Comparison of ENCODE assay signal across 33 mouse cellular contexts in genomic region chr8:95201491-95201890, GRCm38 (mm10). TPM values are rescaled to one million over a fixed set of nuclear protein-coding genes. Genes with fewer than 3 reads are reported as not detected.
DNase-seq lines count a peak whose midpoint lies in the region; ATAC-seq lines count a peak whose summit lies in the region.
"Had no signal": no experiment of that assay in that cellular context is flagged by ENCODE, and none has a peak within 500 bp of the region (broad histone marks: within the 10 kb centered on the region; RNA-seq: fewer than 3 reads in every experiment).

No protein-coding gene starts in this region.

- WGBS in neural tube, embryonic 13.5 days = 54% methylated on average over 7 of the region's 7 CpGs
- WGBS in neural tube, embryonic 15.5 days = 54% methylated on average over 7 of the region's 7 CpGs
- 59% methylated on average over 7 of the region's 7 CpGs for WGBS in intestine, embryonic 15.5 days

- no peaks in the 10 kb centered on the region for H3K9me3 ChIP-seq in neural tube, embryonic 13.5 days
- H3K9me3 ChIP-seq in neural tube, embryonic 15.5 days (replicated peaks) = no peaks in the 10 kb centered on the region
- H3K9me3 ChIP-seq in intestine, embryonic 15.5 days = no peaks in the 10 kb centered on the region
- H3K9me3 ChIP-seq: embryonic facial prominence, embryonic 13.5 days; forebrain, embryonic 10.5 days; forebrain, embryonic 15.5 days; G1E; heart, embryonic 12.5 days; hindbrain, embryonic 13.5 days; kidney, embryonic 15.5 days; midbrain, embryonic 10.5 days; neural tube, embryonic 12.5 days had no signal

- no peak overlapping the region for H3K27ac ChIP-seq in neural tube, embryonic 13.5 days (replicated peaks)
- no peak overlapping the region for H3K27ac ChIP-seq in neural tube, embryonic 15.5 days (replicated peaks)
- no peak overlapping the region for H3K27ac ChIP-seq in intestine, embryonic 15.5 days
- H3K27ac ChIP-seq: embryonic facial prominence, embryonic 13.5 days; forebrain, embryonic 10.5 days; forebrain, embryonic 15.5 days; hindbrain, embryonic 13.5 days; kidney, embryonic 15.5 days; liver, embryonic 14.5 days; midbrain, embryonic 10.5 days; neural tube, embryonic 12.5 days had no signal

- H3K9ac ChIP-seq in neural tube, embryonic 13.5 days = no peak overlapping the region
- no peak overlapping the region for H3K9ac ChIP-seq in neural tube, embryonic 15.5 days (replicated peaks)
- H3K9ac ChIP-seq in intestine, embryonic 15.5 days = no peak overlapping the region
- H3K9ac ChIP-seq: embryonic facial prominence, embryonic 13.5 days; forebrain, embryonic 15.5 days; heart, embryonic 12.5 days; hindbrain, embryonic 13.5 days; kidney, embryonic 15.5 days; liver, embryonic 14.5 days; neural tube, embryonic 12.5 days had no signal

- H3K4me1 ChIP-seq in neural tube, embryonic 13.5 days (replicated peaks) = peaks cover 26% of the 10 kb centered on the region
- H3K4me1 ChIP-seq in neural tube, embryonic 15.5 days = peaks cover 18% of the 10 kb centered on the region
- H3K4me1 ChIP-seq in intestine, embryonic 15.5 days (replicated peaks) = 0 out of 2 replicates have a peak, but pooled peaks cover 4% of the 10 kb centered on the region
- H3K4me1 ChIP-seq: embryonic facial prominence, embryonic 13.5 days; neural tube, embryonic 12.5 days had no signal

- no peak overlapping the region for H3K4me3 ChIP-seq in neural tube, embryonic 13.5 days
- H3K4me3 ChIP-seq in neural tube, embryonic 15.5 days (replicated peaks) = no peak overlapping the region
- no peak overlapping the region; the same call in 1 of the 2 replicates for H3K4me3 ChIP-seq in intestine, embryonic 15.5 days (replicated peaks)
- H3K4me3 ChIP-seq: embryonic facial prominence, embryonic 13.5 days; forebrain, embryonic 10.5 days; forebrain, embryonic 15.5 days; heart, embryonic 12.5 days; hindbrain, embryonic 13.5 days; kidney, embryonic 15.5 days; midbrain, embryonic 10.5 days; myocyte; neural tube, embryonic 12.5 days had no signal

- H3K36me3 ChIP-seq in neural tube, embryonic 13.5 days = no peaks in the 10 kb centered on the region
- no peaks in the 10 kb centered on the region for H3K36me3 ChIP-seq in neural tube, embryonic 15.5 days
- H3K36me3 ChIP-seq in intestine, embryonic 15.5 days = no peaks in the 10 kb centered on the region
- H3K36me3 ChIP-seq: embryonic facial prominence, embryonic 13.5 days; forebrain, embryonic 10.5 days; forebrain, embryonic 15.5 days; G1E; heart, embryonic 12.5 days; hindbrain, embryonic 13.5 days; kidney, embryonic 15.5 days; midbrain, embryonic 10.5 days; neural tube, embryonic 12.5 days had no signal

- 0 out of 2 replicates have a peak, but pooled peaks have one; percentile 22 for ATAC-seq in neural tube, embryonic 13.5 days (ENCODE audit: low read depth)
- no peak for ATAC-seq in neural tube, embryonic 15.5 days (ENCODE audit: low FRiP score)
- ATAC-seq in intestine, embryonic 15.5 days = no peak
- ATAC-seq: forebrain, embryonic 15.5 days; midbrain, embryonic 16.5 days had no signal

- no peaks in the 10 kb centered on the region for H3K27me3 ChIP-seq in neural tube, embryonic 13.5 days
- H3K27me3 ChIP-seq in neural tube, embryonic 15.5 days (replicated peaks) = no peaks in the 10 kb centered on the region
- H3K27me3 ChIP-seq in intestine, embryonic 15.5 days (replicated peaks) = no peaks in the 10 kb centered on the region
- H3K27me3 ChIP-seq: embryonic facial prominence, embryonic 13.5 days; forebrain, embryonic 15.5 days; hindbrain, embryonic 13.5 days; neural tube, embryonic 12.5 days had no signal

- peak; percentile 19 for DNase-seq in kidney, adult 18-20 months
- no peak for DNase-seq in kidney, postnatal 4 days
- no peak for DNase-seq in lung, postnatal 14 days
- no peak for DNase-seq in layer of hippocampus, adult 8-10 months (ENCODE audit: low spot score in 2 of 2)
- DNase-seq in lung, postnatal 4 days = no peak
- DNase-seq: cerebellum, adult 11 months; cerebellum, adult 9-10 months; gastrocnemius, adult 2 months; gastrocnemius, postnatal 36 days; heart, adult 18-20 months; heart, postnatal 4 days; layer of hippocampus, adult 9-11 months; liver; lung, adult 2 months; lung, postnatal 10 days; right cerebral cortex, postnatal 4 days; thymus, adult 2 months; thymus, postnatal 36 days had no signal

- no peak overlapping the region for H3K4me2 ChIP-seq in neural tube, embryonic 13.5 days
- H3K4me2 ChIP-seq in neural tube, embryonic 15.5 days = no peak overlapping the region
- H3K4me2 ChIP-seq in intestine, embryonic 15.5 days (replicated peaks) = peak overlapping the region; percentile 22; the same call in 1 of the 2 replicates
- H3K4me2 ChIP-seq: embryonic facial prominence, embryonic 13.5 days; forebrain, embryonic 15.5 days; heart, embryonic 12.5 days; hindbrain, embryonic 13.5 days; neural tube, embryonic 12.5 days had no signal

RNA-seq across cellular contexts. Expression of gene Kifc3, which starts 1.1 kb away (rescaled TPM):
- 17.8 and 21.5 TPM in 2 replicates for polyA plus RNA-seq in neural tube, embryonic 13.5 days (2015; fragmentation: Nextera tagmentation; extraction: Ambion mirVana)
- polyA plus RNA-seq in neural tube, embryonic 15.5 days (2015; fragmentation: Nextera tagmentation; extraction: Ambion mirVana) = 27.2 and 28.5 TPM in 2 replicates
- 28.6 and 31.3 TPM in 2 replicates for polyA plus RNA-seq in intestine, embryonic 15.5 days (2015; fragmentation: Nextera tagmentation; extraction: Ambion mirVana)
- total RNA-seq in layer of hippocampus, adult 8-10 months (2022) = 10 to 100 TPM; 61.6 to 80.0 (median 69.9) TPM
- polyA plus RNA-seq: G1E had no signal
